Mouse (Mus musculus) MEL (cell line): ENCODE results near the gene Ust.

ENCODE experiments used
- CHD2 ChIP-seq: IDR thresholded peaks from 2 replicates; pipeline ENCODE4 v1.6.1; 2011; ENCODE audit warnings: low read length, improper control_type of control experiment
- CTCF ChIP-seq, 3 experiments: IDR thresholded peaks in 2 of 3; conservative IDR thresholded peaks in 1 of 3; 2 replicates each; pipeline ENCODE4 v1.5.1; 2011 to 2012; ENCODE audit warnings: low read length in 3 of 3, low read depth in 2 of 3, mild to moderate bottlenecking in 2 of 3, improper control_type of control experiment in 1 of 3, inconsistent platforms in 1 of 3, mixed read lengths in 1 of 3, moderate library complexity in 1 of 3; ENCODE audit not compliant: control insufficient read depth in 1 of 3, insufficient read depth in 1 of 3, poor library complexity in 1 of 3, severe bottlenecking in 1 of 3
- E2F4 ChIP-seq: IDR thresholded peaks from 2 replicates; pipeline ENCODE4 v1.6.1; 2011; ENCODE audit warnings: low read depth, low read length, improper control_type of control experiment, borderline replicate concordance
- EP300 ChIP-seq, 2 experiments: IDR thresholded peaks; 2 replicates each; pipeline ENCODE4 v1.6.1; 2011; ENCODE audit warnings: improper control_type of control experiment in 2 of 2, low read length in 2 of 2, low read depth in 1 of 2, mild to moderate bottlenecking in 1 of 2
- GATA1 ChIP-seq: IDR thresholded peaks from 2 replicates; pipeline ENCODE4 v1.6.1; 2011; ENCODE audit warnings: low read depth, low read length, improper control_type of control experiment
- POLR2A ChIP-seq, 2 experiments: IDR thresholded peaks; 2 replicates each; pipeline ENCODE4 v1.6.1; 2011 to 2012; ENCODE audit warnings: low read length in 2 of 2, mild to moderate bottlenecking in 2 of 2, control low read depth in 1 of 2, improper control_type of control experiment in 1 of 2, low read depth in 1 of 2, moderate library complexity in 1 of 2; ENCODE audit not compliant: control insufficient read depth in 1 of 2, insufficient read depth in 1 of 2, poor library complexity in 1 of 2
- RAD21 ChIP-seq: IDR thresholded peaks from 2 replicates; pipeline ENCODE4 v1.6.1; 2011; ENCODE audit warnings: mild to moderate bottlenecking, low read depth, low read length, improper control_type of control experiment
- ZC3H11A ChIP-seq: IDR thresholded peaks from 2 replicates; pipeline ENCODE4 v1.6.1; 2012; ENCODE audit warnings: low read depth, mild to moderate bottlenecking, inconsistent platforms, low read length, improper control_type of control experiment

GRCm38 (mm10) chr10:8391264-8391748 is 127.3 kb downstream of the Ust start:
- TF ChIP-seq RAD21 (no peak), CHD2 (no peak), CTCF (IDR thresholded peaks at IDR 0.05 in 2 of 3, conservative IDR thresholded peaks at IDR 0.05 in 1 of 3; ENCODE audit: control insufficient read depth in 1 of 3, insufficient read depth in 1 of 3, low read depth in 2 of 3, low read length in 3 of 3, poor library complexity in 1 of 3, severe bottlenecking in 1 of 3) (no peak), POLR2A (IDR thresholded peaks at IDR 0.05; ENCODE audit: control insufficient read depth in 1 of 2, insufficient read depth in 1 of 2, low read depth in 1 of 2, low read length in 2 of 2, poor library complexity in 1 of 2) (no peak), EP300 (IDR thresholded peaks at IDR 0.05; ENCODE audit: low read depth in 1 of 2, low read length in 2 of 2) (no peak), ZC3H11A (no peak), GATA1 (no peak), E2F4 (no peak)
